Mouse (Mus musculus) MEL (cell line): ENCODE measurements at regions not wholly inside any gene's neighbourhood (a gene's known extent, or its start where the extent isn't known, plus 50 kb on each side); places are given as distances from the start of the nearest gene placed in this dataset.

Experiments used
- CHD1 ChIP-seq: IDR thresholded peaks from 2 replicates; pipeline ENCODE4 v1.6.1; 2012; ENCODE audit warnings: low read depth, mild to moderate bottlenecking, inconsistent platforms, low read length, improper control_type of control experiment
- CTCF ChIP-seq, 3 experiments: IDR thresholded peaks in 2 of 3; conservative IDR thresholded peaks in 1 of 3; 2 replicates each; pipeline ENCODE4 v1.5.1; 2011 to 2012; ENCODE audit warnings: low read length in 3 of 3, low read depth in 2 of 3, mild to moderate bottlenecking in 2 of 3, improper control_type of control experiment in 1 of 3, inconsistent platforms in 1 of 3, mixed read lengths in 1 of 3, moderate library complexity in 1 of 3; ENCODE audit not compliant: control insufficient read depth in 1 of 3, insufficient read depth in 1 of 3, poor library complexity in 1 of 3, severe bottlenecking in 1 of 3
- GATA1 ChIP-seq: IDR thresholded peaks from 2 replicates; pipeline ENCODE4 v1.6.1; 2011; ENCODE audit warnings: low read depth, low read length, improper control_type of control experiment
- HCFC1 ChIP-seq: IDR thresholded peaks from 2 replicates; pipeline ENCODE4 v1.6.1; 2012; ENCODE audit warnings: low read depth, mild to moderate bottlenecking, inconsistent platforms, low read length, improper control_type of control experiment, moderate library complexity
- KAT2A ChIP-seq: conservative IDR thresholded peaks from 2 replicates; pipeline ENCODE4 v1.6.1; 2012; ENCODE audit warnings: low read depth, low read length, improper control_type of control experiment, inconsistent platforms
- MAFK ChIP-seq: IDR thresholded peaks from 2 replicates; pipeline ENCODE4 v1.6.1; 2011; ENCODE audit warnings: low read depth, mild to moderate bottlenecking, low read length, improper control_type of control experiment, borderline replicate concordance
- MAZ ChIP-seq: IDR thresholded peaks from 2 replicates; pipeline ENCODE4 v1.6.1; 2012; ENCODE audit warnings: low read depth, mild to moderate bottlenecking, inconsistent platforms, low read length, improper control_type of control experiment
- MXI1 ChIP-seq: IDR thresholded peaks from 2 replicates; pipeline ENCODE4 v1.6.1; 2011; ENCODE audit warnings: mild to moderate bottlenecking, low read depth, low read length, improper control_type of control experiment
- MYB ChIP-seq: IDR thresholded peaks from 2 replicates; pipeline ENCODE4 v1.6.1; 2011; ENCODE audit warnings: mild to moderate bottlenecking, low read depth, low read length, improper control_type of control experiment
- POLR2A ChIP-seq, 2 experiments: IDR thresholded peaks; 2 replicates each; pipeline ENCODE4 v1.6.1; 2011 to 2012; ENCODE audit warnings: low read length in 2 of 2, mild to moderate bottlenecking in 2 of 2, control low read depth in 1 of 2, improper control_type of control experiment in 1 of 2, low read depth in 1 of 2, moderate library complexity in 1 of 2; ENCODE audit not compliant: control insufficient read depth in 1 of 2, insufficient read depth in 1 of 2, poor library complexity in 1 of 2
- POLR2AphosphoS5 ChIP-seq: IDR thresholded peaks from 2 replicates; pipeline ENCODE4 v1.6.1; 2012; ENCODE audit warnings: low read depth, borderline replicate concordance, mild to moderate bottlenecking, inconsistent platforms, low read length, moderate library complexity, mixed read lengths
- RCOR1 ChIP-seq: IDR thresholded peaks from 2 replicates; pipeline ENCODE4 v1.6.1; 2012; ENCODE audit warnings: low read depth, mild to moderate bottlenecking, inconsistent platforms, low read length, improper control_type of control experiment
- TBP ChIP-seq: IDR thresholded peaks from 2 replicates; pipeline ENCODE4 v1.8.0; 2011; ENCODE audit warnings: low read depth, low read length, improper control_type of control experiment
- TCF12 ChIP-seq: IDR thresholded peaks from 2 replicates; pipeline ENCODE4 v1.6.1; 2014; ENCODE audit warnings: low read depth, mild to moderate bottlenecking, inconsistent platforms, low read length, improper control_type of control experiment, moderate library complexity

GRCm38 (mm10) chr9:47423462-47423832 lies 106.5 kb upstream of the Cadm1 start:
- TF ChIP-seq CTCF (IDR thresholded peaks at IDR 0.05 in 2 of 3, conservative IDR thresholded peaks at IDR 0.05 in 1 of 3; ENCODE audit: control insufficient read depth in 1 of 3, insufficient read depth in 1 of 3, low read depth in 2 of 3, low read length in 3 of 3, poor library complexity in 1 of 3, severe bottlenecking in 1 of 3) (no peak), CHD1 (no peak), MAZ (no peak), MXI1 (no peak), POLR2A (IDR thresholded peaks at IDR 0.05; ENCODE audit: control insufficient read depth in 1 of 2, insufficient read depth in 1 of 2, low read depth in 1 of 2, low read length in 2 of 2, poor library complexity in 1 of 2) (no peak), TCF12 (no peak), RCOR1 (no peak), HCFC1 (no peak), KAT2A (no peak), MAFK (no peak), MYB (no peak), GATA1 (no peak), TBP (no peak), POLR2AphosphoS5 (no peak)
